Mouse (Mus musculus) hindbrain, embryonic 10.5 days (tissue): ENCODE results near the gene Sytl3. TPM values are rescaled to one million over a fixed set of nuclear protein-coding genes. Genes with fewer than 3 reads are reported as not detected.
"Not testable (repeated sequence)": the region's sequence is repeated elsewhere in the genome, so short reads cannot be mapped to it uniquely, and the experiment has no call there.

Source experiments
- DNase-seq: peaks from one replicate; pipeline ENCODE4 v3.0.0-alpha.2; 2017; ENCODE audit warnings: low spot score
- H3K27ac ChIP-seq: fragments of 300-500 bp; sonication (generic); 2 replicates; pipeline ENCODE4 v1.5.1; 2016; ENCODE audit warnings: mild to moderate bottlenecking, moderate library complexity
- H3K27me3 ChIP-seq: fragments of 300-500 bp; sonication (generic); 2 replicates; pipeline ENCODE4 v1.6.1; 2016; ENCODE audit warnings: mild to moderate bottlenecking; ENCODE audit not compliant: poor library complexity, insufficient read depth, severe bottlenecking
- H3K36me3 ChIP-seq: fragments of 300-500 bp; sonication (generic); 2 replicates; pipeline ENCODE4 v1.6.1; 2016; ENCODE audit warnings: mild to moderate bottlenecking, moderate library complexity
- H3K4me1 ChIP-seq: fragments of 300-500 bp; sonication (generic); replicated peaks from 2 replicates; pipeline ENCODE4 v1.6.1; 2016; ENCODE audit warnings: mild to moderate bottlenecking
- H3K4me3 ChIP-seq: fragments of 300-500 bp; sonication (generic); 2 replicates; pipeline ENCODE4 v1.5.1; 2016; ENCODE audit warnings: mild to moderate bottlenecking, moderate library complexity
- H3K9me3 ChIP-seq: fragments of 300-500 bp; sonication (generic); 2 replicates; pipeline ENCODE4 v1.6.1; 2016; ENCODE audit warnings: mild to moderate bottlenecking, moderate library complexity
- WGBS: fragments of 180-500 bp; shearing (Covaris S2); methylation state at CpG from one replicate; pipeline ENCODE4 v1.1.7; 2016; 5-methylcytosine and 5-hydroxymethylcytosine counted together
- polyA plus RNA-seq: library from polyadenylated mRNA; unstranded; fragments of >200 nt; fragmentation: Nextera tagmentation; extraction: Ambion mirVana; gene quantifications from 2 replicates; pipeline ENCODE4 v1.2.1, GENCODE M21; 2016

Gene Sytl3
- polyA plus RNA-seq, 1 experiment from 2014 or later: 0.29 TPM

DNA sequence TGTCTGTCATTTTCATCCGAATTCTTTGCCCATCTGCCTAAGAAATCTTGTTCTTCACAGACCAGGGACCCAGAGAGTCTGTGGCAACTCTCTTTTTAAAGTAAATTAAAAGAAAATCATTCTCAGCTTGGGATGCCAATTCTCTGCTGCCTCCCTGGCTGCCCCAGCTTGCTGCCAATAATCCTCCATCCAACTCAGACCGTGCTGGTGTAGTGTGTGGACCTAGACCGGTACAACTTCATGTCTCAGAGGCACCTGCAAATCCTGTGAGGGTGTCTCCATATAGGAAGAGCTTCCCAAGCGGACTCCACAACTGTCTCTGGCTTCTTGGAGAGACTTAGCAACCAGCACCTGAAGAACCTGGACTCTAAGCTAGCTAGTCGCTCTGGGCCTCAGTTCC is 22.0 kb upstream of the Sytl3 start:
- Histone ChIP-seq H3K27me3 (no peaks in the 10 kb centered on the region), H3K36me3 (no peaks in the 10 kb centered on the region), H3K4me3 (no peak overlapping the region), H3K27ac (no peak overlapping the region), H3K9me3 (peaks cover 4% of the 10 kb centered on the region), H3K4me1 (no peaks in the 10 kb centered on the region)
- WGBS: 83% methylated on average over 5 of the region's 5 CpGs
- DNase-seq: no peak

DNA sequence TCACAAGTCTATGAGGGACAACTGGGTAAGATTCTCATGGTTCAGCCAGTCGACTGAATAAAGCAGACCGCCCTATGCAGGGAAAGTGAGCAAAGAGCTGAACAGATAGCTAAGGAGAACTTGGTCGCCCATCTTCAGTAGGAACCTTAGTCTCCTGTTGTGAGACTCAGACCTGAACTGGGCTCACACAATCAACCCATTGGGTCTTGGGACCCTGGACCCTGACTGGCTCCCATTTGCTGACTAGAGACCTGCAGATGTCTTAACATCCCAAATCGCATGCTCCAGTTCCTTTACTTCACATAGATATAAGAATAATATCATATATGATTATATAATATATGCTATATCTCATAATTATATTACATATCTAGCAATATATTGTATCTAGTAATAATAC is 21.5 kb upstream of the Sytl3 start:
- not testable (repeated sequence) for H3K4me3 ChIP-seq, H3K27ac ChIP-seq, H3K4me1 ChIP-seq, H3K9me3 ChIP-seq, DNase-seq, H3K36me3 ChIP-seq, H3K27me3 ChIP-seq
- 94% methylated on average over 4 of the region's 4 CpGs for WGBS

DNA sequence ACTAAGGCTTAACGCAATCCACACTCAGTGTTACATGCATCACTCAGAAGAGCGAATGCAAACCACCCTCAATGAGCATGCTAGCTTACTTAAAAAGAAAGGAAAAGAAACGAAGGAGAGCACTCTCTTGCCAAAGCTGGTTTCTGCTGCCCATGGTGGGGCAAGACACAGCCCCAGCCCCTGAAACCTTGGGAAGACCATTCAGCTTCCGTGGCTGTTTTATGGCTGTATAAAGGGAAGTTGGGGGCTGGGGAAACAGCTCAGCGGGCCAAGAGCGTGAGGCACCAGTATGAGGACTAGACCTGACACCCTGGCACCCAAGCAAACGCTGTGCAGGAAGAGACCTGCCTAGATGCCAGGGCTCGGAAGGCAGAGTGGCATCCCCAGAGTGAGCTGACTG is 20.4 kb upstream of the Sytl3 start:
- H3K36me3 ChIP-seq, DNase-seq, H3K4me3 ChIP-seq, H3K9me3 ChIP-seq, H3K27me3 ChIP-seq, H3K4me1 ChIP-seq, H3K27ac ChIP-seq: not testable (repeated sequence)
- WGBS: 88% methylated on average over 8 of the region's 8 CpGs

DNA sequence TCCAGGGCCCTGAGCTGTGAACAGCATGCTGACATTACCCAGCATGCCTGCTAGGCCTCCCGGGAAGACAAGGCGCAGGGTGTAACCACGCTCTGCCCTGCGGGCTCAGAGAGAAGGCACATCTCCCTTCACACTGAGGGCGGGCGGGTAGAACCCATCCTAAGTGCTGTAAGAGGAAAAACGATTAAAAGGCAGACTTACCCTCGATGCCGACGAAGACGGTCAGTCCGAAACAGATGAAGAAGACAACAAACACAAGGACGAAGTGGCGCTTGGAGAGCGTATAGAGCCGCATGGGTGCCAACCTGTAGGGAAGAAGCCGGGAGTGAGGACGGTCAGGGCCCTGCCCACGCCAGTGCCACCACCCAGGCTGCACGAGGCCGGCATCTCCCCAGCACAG is 19.4 kb upstream of the Sytl3 start:
- H3K27ac ChIP-seq, DNase-seq, H3K9me3 ChIP-seq, H3K4me3 ChIP-seq, H3K27me3 ChIP-seq, H3K4me1 ChIP-seq, H3K36me3 ChIP-seq: not testable (repeated sequence)
- WGBS: 94% methylated on average over 18 of the region's 21 CpGs

DNA sequence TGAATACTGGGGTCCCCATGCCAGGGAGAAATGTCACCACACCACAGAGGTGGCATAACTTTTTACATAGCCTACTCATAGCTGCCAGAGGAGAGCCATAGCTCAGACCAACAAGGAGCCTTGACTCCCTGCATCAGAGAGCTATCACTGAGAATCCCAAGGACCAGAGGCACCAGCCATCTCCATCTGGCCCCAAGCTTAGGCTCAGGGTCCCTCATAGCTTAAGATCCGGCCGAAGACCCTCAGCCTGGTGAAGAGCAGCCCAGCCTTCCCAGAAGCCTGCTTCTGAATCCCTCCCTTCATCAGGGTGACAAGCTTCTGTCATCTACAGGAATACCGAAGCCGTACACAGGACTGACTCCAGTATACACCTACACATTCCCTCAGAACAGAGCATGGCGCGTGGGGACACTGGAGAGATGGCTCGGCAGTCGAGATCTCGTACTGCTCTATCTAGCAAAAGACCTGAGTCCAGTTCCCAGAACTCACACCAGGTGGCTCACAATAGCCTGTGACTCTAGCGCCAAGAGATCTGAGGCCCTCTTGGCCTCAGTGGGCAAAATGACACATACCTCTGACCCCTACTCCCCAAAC is 18.8 kb upstream of the Sytl3 start:
- not testable (repeated sequence) for H3K4me3 ChIP-seq, H3K27me3 ChIP-seq, H3K36me3 ChIP-seq, H3K27ac ChIP-seq, H3K9me3 ChIP-seq, H3K4me1 ChIP-seq, DNase-seq
- WGBS: 87% methylated on average over 10 of the region's 10 CpGs

DNA sequence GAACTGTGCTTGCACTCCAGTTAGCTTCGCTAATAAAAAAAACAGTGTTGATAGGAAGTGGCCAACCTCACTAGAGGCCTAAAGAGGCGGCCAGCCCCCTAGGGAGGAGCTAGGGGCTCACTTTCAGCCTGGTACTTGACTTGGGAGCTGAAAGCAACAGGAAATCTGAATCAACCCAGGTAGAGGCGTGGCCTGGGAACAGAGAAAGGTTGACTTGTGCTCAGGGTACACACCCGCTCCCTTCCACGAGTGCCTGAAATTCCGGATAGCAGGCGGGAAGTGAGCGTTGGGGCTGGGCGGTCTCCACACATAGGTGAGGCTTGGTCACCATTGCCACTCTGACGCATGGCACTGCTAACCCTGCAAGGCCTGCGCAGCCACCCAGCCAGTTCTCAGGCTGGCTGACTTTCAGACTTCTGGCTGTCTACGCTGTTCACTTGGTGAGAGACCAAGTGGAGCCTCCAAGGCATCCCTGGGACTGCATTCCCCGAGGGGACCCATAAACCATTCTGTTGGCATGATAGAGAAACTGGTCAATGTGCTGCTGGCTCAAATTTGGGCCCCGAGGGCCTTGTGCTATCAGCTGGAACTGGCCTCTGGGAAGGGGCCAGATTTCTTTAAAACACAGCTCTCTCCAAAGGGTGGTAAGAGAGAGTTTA is 18.0 kb upstream of the Sytl3 start:
- H3K9me3 ChIP-seq, H3K36me3 ChIP-seq, H3K4me3 ChIP-seq, H3K27me3 ChIP-seq, H3K27ac ChIP-seq, H3K4me1 ChIP-seq, DNase-seq: not testable (repeated sequence)
- WGBS: 86% methylated on average over 14 of the region's 14 CpGs

DNA sequence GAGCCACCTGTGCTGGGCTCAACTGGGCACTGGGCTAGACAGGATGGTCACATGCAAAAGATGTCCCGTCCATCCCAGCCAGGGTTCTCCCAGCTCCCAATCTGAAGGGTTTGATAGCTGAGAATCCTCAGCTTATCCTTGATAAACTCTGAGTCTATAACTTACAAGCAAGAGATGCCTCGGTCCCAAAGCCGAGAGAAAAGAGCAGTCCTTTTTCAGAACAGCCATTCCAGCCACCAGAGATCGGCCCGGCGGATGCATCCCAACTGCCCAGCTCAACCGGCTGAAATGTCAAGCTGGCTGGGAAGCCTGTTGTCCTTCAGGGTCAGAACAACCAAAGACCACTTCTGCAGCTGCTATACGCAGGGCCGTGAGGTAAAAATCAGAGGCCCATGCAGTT is 14.7 kb upstream of the Sytl3 start:
- not testable (repeated sequence) for H3K36me3 ChIP-seq, H3K27me3 ChIP-seq, H3K4me1 ChIP-seq, H3K27ac ChIP-seq, DNase-seq, H3K4me3 ChIP-seq, H3K9me3 ChIP-seq
- WGBS: 93% methylated on average over 9 of the region's 9 CpGs

DNA sequence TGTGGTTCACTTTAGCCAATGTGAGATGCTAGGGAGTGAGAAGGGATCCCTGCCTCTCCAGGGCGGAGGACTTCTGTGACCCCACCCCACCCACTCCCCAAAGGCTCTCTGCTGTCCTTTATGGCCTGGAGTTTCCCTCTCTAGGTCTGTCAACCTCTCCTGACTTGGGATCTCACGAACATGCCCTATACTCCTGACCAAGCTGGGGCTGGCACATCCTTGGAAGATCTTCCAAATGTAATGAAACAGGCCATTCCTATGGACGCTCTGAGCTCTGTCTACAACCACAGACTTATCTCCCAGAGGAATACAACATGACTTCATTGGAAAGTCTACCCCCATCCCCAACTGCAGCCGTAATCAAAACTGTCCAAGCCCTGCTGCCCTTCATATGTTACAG is 14.2 kb upstream of the Sytl3 start:
- not testable (repeated sequence) for H3K27me3 ChIP-seq, DNase-seq, H3K9me3 ChIP-seq, H3K4me1 ChIP-seq, H3K36me3 ChIP-seq, H3K4me3 ChIP-seq, H3K27ac ChIP-seq
- WGBS: 92% methylated on average over 4 of the region's 4 CpGs

DNA sequence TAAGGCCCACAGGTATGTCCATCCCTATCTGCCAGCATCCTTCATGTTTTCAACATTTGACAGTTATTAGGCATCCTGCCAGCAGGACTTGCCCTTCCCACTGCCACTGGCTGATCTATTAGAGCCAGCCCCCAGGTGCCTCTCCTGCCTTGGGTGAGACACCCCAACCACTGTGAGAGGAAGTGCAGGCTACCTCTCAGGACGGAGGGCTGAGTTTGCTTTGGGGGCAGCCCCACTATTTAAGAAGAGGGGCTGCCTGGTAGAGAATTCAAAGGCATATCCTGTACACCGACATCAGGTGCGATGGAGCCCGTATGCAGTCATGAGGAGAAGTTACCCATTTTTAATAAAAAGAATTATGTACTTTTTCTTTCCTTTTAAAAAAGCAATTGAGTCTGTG is 13.2 kb upstream of the Sytl3 start:
- H3K27ac ChIP-seq, H3K4me3 ChIP-seq, H3K27me3 ChIP-seq, H3K9me3 ChIP-seq, H3K4me1 ChIP-seq, DNase-seq, H3K36me3 ChIP-seq: not testable (repeated sequence)
- WGBS: 90% methylated on average over 4 of the region's 4 CpGs

DNA sequence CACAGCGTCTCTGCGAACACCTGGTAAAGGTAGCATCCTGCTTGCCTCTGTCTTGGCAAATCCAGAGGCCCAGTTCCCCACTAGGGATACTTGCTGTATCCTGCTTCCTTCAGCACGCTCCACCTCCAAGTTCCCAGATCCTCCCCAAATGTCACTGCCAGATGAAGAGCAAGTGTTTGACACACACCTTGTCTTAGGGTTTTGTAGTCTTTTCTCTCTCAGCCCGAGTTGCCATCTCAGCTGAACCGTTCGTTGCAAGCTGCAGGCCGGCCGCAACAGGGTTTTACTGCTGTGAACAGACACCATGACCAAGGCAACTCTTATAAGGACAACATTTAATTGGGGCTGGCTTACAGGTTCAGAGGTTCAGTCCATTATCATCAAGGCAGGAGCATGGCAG is 12.1 kb upstream of the Sytl3 start:
- WGBS: 93% methylated on average over 8 of the region's 8 CpGs
- not testable (repeated sequence) for H3K4me1 ChIP-seq, H3K9me3 ChIP-seq, DNase-seq, H3K27me3 ChIP-seq, H3K27ac ChIP-seq, H3K4me3 ChIP-seq
- peaks cover 13% of the 10 kb centered on the region for H3K36me3 ChIP-seq

DNA sequence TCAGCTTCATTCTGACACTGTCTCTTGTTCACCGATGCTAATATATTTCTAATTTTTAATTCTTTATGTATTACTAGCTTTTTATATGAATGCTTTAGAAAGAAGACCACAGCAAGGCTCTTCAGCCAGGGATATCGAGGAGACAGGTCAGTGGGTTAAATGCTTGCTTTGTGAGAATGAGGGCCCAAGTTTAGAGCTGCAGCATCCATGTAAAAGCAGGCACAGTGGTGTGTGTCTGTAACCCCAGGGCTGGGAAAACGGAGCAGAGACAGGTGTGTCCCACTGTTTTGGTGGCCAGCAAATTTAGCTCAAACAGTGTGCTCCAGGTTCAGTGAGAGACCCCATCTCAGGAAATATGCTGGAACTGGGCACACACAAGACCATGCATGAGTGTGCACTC is 11.4 kb upstream of the Sytl3 start:
- H3K36me3 ChIP-seq: peaks cover 13% of the 10 kb centered on the region
- not testable (repeated sequence) for H3K27me3 ChIP-seq, H3K27ac ChIP-seq, H3K9me3 ChIP-seq, H3K4me1 ChIP-seq, H3K4me3 ChIP-seq, DNase-seq
- 93% methylated on average over 3 of the region's 3 CpGs for WGBS

DNA sequence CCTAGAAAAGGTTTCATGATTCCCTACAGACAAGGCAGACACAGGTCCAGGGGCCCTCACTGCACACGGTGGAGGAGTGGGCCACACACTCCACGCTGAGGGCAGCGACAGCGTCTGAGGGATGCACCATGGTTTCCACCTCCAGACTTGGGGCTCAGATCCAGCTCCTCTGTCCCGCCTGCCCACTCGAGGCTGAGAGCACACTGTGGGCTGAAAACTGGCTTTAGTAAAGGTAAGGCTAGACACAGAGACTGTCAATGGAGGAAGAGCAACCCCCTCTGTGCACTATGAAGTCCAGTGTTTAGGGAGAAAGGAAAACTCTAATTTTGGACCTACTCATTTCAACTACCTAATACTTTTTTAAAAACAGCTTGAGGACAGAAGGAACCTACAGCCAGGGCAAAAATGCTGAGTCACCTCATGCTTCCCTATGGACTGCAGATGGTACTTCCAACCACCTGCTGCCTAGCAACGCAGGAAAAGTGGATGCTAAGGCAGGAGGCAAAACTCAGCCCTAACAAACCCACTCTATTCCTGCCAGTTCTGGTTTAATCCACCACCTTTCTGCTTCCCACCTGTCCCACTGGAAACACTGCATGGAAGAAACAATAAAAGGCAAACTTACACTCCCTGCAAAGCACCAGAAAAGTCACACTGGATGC is 7.9 kb upstream of the Sytl3 start:
- not testable (repeated sequence) for H3K9me3 ChIP-seq, H3K27ac ChIP-seq, H3K4me1 ChIP-seq, DNase-seq, H3K27me3 ChIP-seq, H3K4me3 ChIP-seq
- WGBS: 93% methylated on average over 7 of the region's 7 CpGs
- H3K36me3 ChIP-seq: peaks cover 16% of the 10 kb centered on the region

DNA sequence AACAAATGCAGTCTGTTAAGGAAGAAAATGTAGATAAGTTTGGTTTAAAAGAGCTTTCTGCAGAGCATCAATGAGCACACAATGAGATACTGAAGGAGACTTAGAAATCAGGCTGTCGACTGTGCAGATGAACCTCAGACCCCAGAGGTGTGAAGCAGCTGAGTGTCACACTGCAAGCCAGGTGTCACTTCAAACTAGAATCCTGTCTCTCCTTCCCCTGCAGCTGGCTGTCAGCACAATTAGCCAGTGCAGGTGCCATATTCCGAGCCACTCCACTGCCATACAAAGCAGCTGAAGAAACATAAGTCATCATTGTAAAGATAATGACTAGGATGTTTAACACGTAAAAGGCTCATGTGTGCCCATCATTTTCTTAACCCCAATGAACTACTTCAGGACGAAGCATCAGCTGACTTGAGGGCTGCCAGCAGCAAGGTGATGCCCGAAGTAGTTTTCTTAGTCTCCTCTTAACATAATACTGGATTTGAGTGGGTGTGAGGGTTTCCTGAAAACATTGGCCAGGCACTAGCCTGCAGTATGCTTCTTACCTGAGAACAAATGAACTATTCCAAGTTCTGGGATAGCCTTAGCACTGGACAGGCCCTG is 5.4 kb upstream of the Sytl3 start:
- H3K9me3 ChIP-seq, H3K27ac ChIP-seq, DNase-seq, H3K4me3 ChIP-seq, H3K36me3 ChIP-seq, H3K27me3 ChIP-seq, H3K4me1 ChIP-seq: not testable (repeated sequence)
- WGBS: 94% methylated on average over 4 of the region's 5 CpGs
